Mouse (Mus musculus) hindbrain, postnatal 0 days (tissue): ENCODE results near the gene Foxe1. TPM values are rescaled to one million over a fixed set of nuclear protein-coding genes. Genes with fewer than 3 reads are reported as not detected.
A peak's percentile ranks its signal among the peaks of the same experiment; 100 is the strongest.

Experiments
- ATAC-seq: fragments of 200-750 bp; cut with Nextera tagmentation; 2 replicates; pipeline ENCODE4 v1.8.0; 2017; ENCODE audit warnings: mild to moderate bottlenecking, moderate TSS enrichment, moderate library complexity
- DNase-seq: peaks from one replicate; pipeline ENCODE4 v3.0.0-alpha.2; 2015; ENCODE audit warnings: low spot score
- H3K27ac ChIP-seq: fragments of 300-500 bp; sonication (generic); 2 replicates; pipeline ENCODE4 v1.5.1; 2014; ENCODE audit warnings: mild to moderate bottlenecking
- H3K27me3 ChIP-seq: fragments of 300-500 bp; sonication (generic); 2 replicates; pipeline ENCODE4 v1.6.1; 2014; ENCODE audit warnings: low read length, mixed read lengths; ENCODE audit not compliant: insufficient read depth
- H3K36me3 ChIP-seq: fragments of 300-500 bp; sonication (generic); 2 replicates; pipeline ENCODE4 v1.6.1; 2014; ENCODE audit warnings: low read length, mixed read lengths; ENCODE audit not compliant: insufficient read depth
- H3K4me1 ChIP-seq: fragments of 300-500 bp; sonication (generic); 2 replicates; pipeline ENCODE4 v1.6.1; 2014; ENCODE audit warnings: antibody characterized with exemption, low read length, mixed read lengths; ENCODE audit not compliant: insufficient read depth
- H3K4me2 ChIP-seq: fragments of 300-500 bp; sonication (generic); 2 replicates; pipeline ENCODE4 v1.6.1; 2014; ENCODE audit warnings: low read depth, mild to moderate bottlenecking, low read length, moderate library complexity, mixed read lengths
- H3K4me3 ChIP-seq: fragments of 300-500 bp; sonication (generic); 2 replicates; pipeline ENCODE4 v1.5.1; 2014; ENCODE audit warnings: low read length
- H3K9ac ChIP-seq: fragments of 300-500 bp; sonication (generic); replicated peaks from 2 replicates; pipeline ENCODE4 v1.6.1; 2014; ENCODE audit warnings: mild to moderate bottlenecking, low read length, moderate library complexity, mixed read lengths
- H3K9me3 ChIP-seq: fragments of 300-500 bp; sonication (generic); 2 replicates; pipeline ENCODE4 v1.6.1; 2016; ENCODE audit warnings: low read length, mixed read lengths
- CTCF ChIP-seq: IDR thresholded peaks from 2 replicates; pipeline ENCODE4 v1.5.1; 2016; ENCODE audit warnings: antibody characterized with exemption, control low read depth, low read depth
- WGBS: fragments of 180-500 bp; shearing (Covaris S2); extraction: QIAGEN DNeasy Blood & Tissue Kit; methylation state at CpG from one replicate; pipeline ENCODE4 v1.1.7; 2014; 5-methylcytosine and 5-hydroxymethylcytosine counted together
- polyA plus RNA-seq: library from polyadenylated mRNA; unstranded; fragments of >200 nt; fragmentation: Nextera tagmentation; extraction: Ambion mirVana; gene quantifications from 2 replicates; pipeline ENCODE4 v1.2.1, GENCODE M21; 2015
- total RNA-seq: library from RNA; depleted of rRNA; stranded (reverse); fragments of >200 nt; gene quantifications from 2 replicates; pipeline ENCODE4 v1.2.3, GENCODE M21; 2014

Foxe1 gene
- total and polyA plus RNA-seq, 2 experiments from 2014 or later = not detected

- WGBS = 74% methylated on average over 12 of the region's 12 CpGs
- no peak for DNase-seq
- no peak overlapping the region for H3K27ac ChIP-seq
Observed at GRCm38 (mm10) chr4:46359539-46360253, 16.3 kb downstream of the Foxe1 start.

GRCm38 (mm10) chr4:46361258-46361657, 17.8 kb downstream of the Foxe1 start:
- H3K4me3 ChIP-seq = no peak overlapping the region
- no peaks in the 10 kb centered on the region for H3K27me3 ChIP-seq
- WGBS = 77% methylated on average over 5 of the region's 5 CpGs
- H3K36me3 ChIP-seq = no peaks in the 10 kb centered on the region
- no peak overlapping the region for H3K9ac ChIP-seq
- H3K4me1 ChIP-seq = no peaks in the 10 kb centered on the region
- no peak overlapping the region for H3K27ac ChIP-seq
- DNase-seq (no peak), ATAC-seq (no peak)
- TF ChIP-seq CTCF = no peak
- no peak overlapping the region for H3K4me2 ChIP-seq
- 0 out of 2 replicates have a peak, but pooled peaks cover 3% of the 10 kb centered on the region for H3K9me3 ChIP-seq

More at GRCm38 (mm10) chr4:46359539-46360253, 16.3 kb downstream of the Foxe1 start:
- H3K4me3 ChIP-seq = no peak overlapping the region
- no peak overlapping the region for H3K9ac ChIP-seq
- ATAC-seq = no peak
- no peak overlapping the region for H3K4me2 ChIP-seq
- TF ChIP-seq CTCF = no peak
- no peaks in the 10 kb centered on the region for H3K27me3 ChIP-seq
- H3K36me3 ChIP-seq = no peaks in the 10 kb centered on the region
- H3K9me3 ChIP-seq = 0 out of 2 replicates have a peak, but pooled peaks cover 3% of the 10 kb centered on the region
- no peaks in the 10 kb centered on the region for H3K4me1 ChIP-seq

- Histone ChIP-seq H3K9ac (no peak overlapping the region), H3K4me1 (no peaks in the 10 kb centered on the region), H3K9me3 (0 out of 2 replicates have a peak, but pooled peaks cover 3% of the 10 kb centered on the region), H3K4me2 (no peak overlapping the region), H3K27ac (no peak overlapping the region), H3K27me3 (no peaks in the 10 kb centered on the region), H3K36me3 (no peaks in the 10 kb centered on the region), H3K4me3 (no peak overlapping the region)
- no peak for DNase-seq
- TF ChIP-seq CTCF = no peak
- 79% methylated on average over 2 of the region's 2 CpGs for WGBS
- ATAC-seq = no peak
Observed at GRCm38 (mm10) chr4:46364360-46364759, 21.0 kb downstream of the Foxe1 start.

GRCm38 (mm10) chr4:46367487-46367959, 24.1 kb downstream of the Foxe1 start:
- TF ChIP-seq CTCF = no peak
- Histone ChIP-seq H3K27me3 (no peaks in the 10 kb centered on the region), H3K4me2 (no peak overlapping the region), H3K36me3 (no peaks in the 10 kb centered on the region), H3K4me1 (peaks cover 3% of the 10 kb centered on the region; the same call in 1 of the 2 replicates), H3K9ac (no peak overlapping the region), H3K27ac (no peak overlapping the region), H3K9me3 (0 out of 2 replicates have a peak, but pooled peaks cover 3% of the 10 kb centered on the region), H3K4me3 (no peak overlapping the region)
- DNase-seq (no peak), ATAC-seq (no peak)
- WGBS = 15% methylated on average over 12 of the region's 12 CpGs

GRCm38 (mm10) chr4:46369070-46369469, 25.7 kb downstream of the Foxe1 start:
- no peak for ATAC-seq
- H3K4me3 ChIP-seq = no peak overlapping the region
- peak; percentile 31; the same call in 1 of the 2 replicates for TF ChIP-seq CTCF
- H3K9ac ChIP-seq = no peak overlapping the region
- no peak overlapping the region for H3K27ac ChIP-seq
- no peaks in the 10 kb centered on the region for H3K36me3 ChIP-seq
- no peak for DNase-seq
- H3K9me3 ChIP-seq = 0 out of 2 replicates have a peak, but pooled peaks cover 3% of the 10 kb centered on the region
- no peaks in the 10 kb centered on the region for H3K27me3 ChIP-seq
- H3K4me1 ChIP-seq = peaks cover 3% of the 10 kb centered on the region; the same call in 1 of the 2 replicates
- H3K4me2 ChIP-seq = no peak overlapping the region
- 66% methylated on average over 4 of the region's 4 CpGs for WGBS

GRCm38 (mm10) chr4:46370406-46370805, 27.0 kb downstream of the Foxe1 start:
- Histone ChIP-seq H3K36me3 (no peaks in the 10 kb centered on the region), H3K4me2 (no peak overlapping the region), H3K27me3 (no peaks in the 10 kb centered on the region), H3K4me3 (no peak overlapping the region), H3K9me3 (no peaks in the 10 kb centered on the region), H3K27ac (no peak overlapping the region), H3K4me1 (peaks cover 6% of the 10 kb centered on the region; the same call in 1 of the 2 replicates), H3K9ac (no peak overlapping the region)
- no peak for TF ChIP-seq CTCF
- no peak for DNase-seq
- WGBS = 50% methylated on average over 6 of the region's 6 CpGs
- no peak for ATAC-seq

GRCm38 (mm10) chr4:46371030-46371429, 27.6 kb downstream of the Foxe1 start:
- Histone ChIP-seq H3K9ac (no peak overlapping the region), H3K36me3 (no peaks in the 10 kb centered on the region), H3K4me1 (peaks cover 6% of the 10 kb centered on the region; the same call in 1 of the 2 replicates), H3K9me3 (no peaks in the 10 kb centered on the region), H3K27me3 (no peaks in the 10 kb centered on the region), H3K27ac (no peak overlapping the region), H3K4me3 (peak overlapping the region; percentile 11; the same call in 1 of the 2 replicates), H3K4me2 (peak overlapping the region; percentile 51)
- DNase-seq (peak; percentile 80), ATAC-seq (peak; percentile 79)
- no peak for TF ChIP-seq CTCF
- WGBS = 6% methylated on average over 19 of the region's 19 CpGs
